Mouse (Mus musculus) myocyte (in vitro differentiated cells): ENCODE measurements around the gene 4930455H04Rik.

ENCODE experiments used
- CEBPB ChIP-seq: IDR thresholded peaks from 2 replicates; pipeline ENCODE4 v1.6.1; 2011; ENCODE audit warnings: mild to moderate bottlenecking, moderate library complexity; ENCODE audit not compliant: poor library complexity, insufficient read depth, severe bottlenecking
- E2F4 ChIP-seq: IDR thresholded peaks from one replicate; pipeline ENCODE4 v1.6.1; 2011; ENCODE audit warnings: mild to moderate bottlenecking, control low read depth, moderate library complexity; ENCODE audit not compliant: insufficient read depth
- MAX ChIP-seq: IDR thresholded peaks from one replicate; pipeline ENCODE4 v1.6.1; 2011; ENCODE audit warnings: low read depth, mild to moderate bottlenecking, control low read depth
- MYOG ChIP-seq, 3 experiments: IDR thresholded peaks; one replicate each; pipeline ENCODE4 v1.6.1; 2011; ENCODE audit warnings: control low read depth in 2 of 3, low read depth in 2 of 3, mild to moderate bottlenecking in 2 of 3; ENCODE audit not compliant: insufficient read length in 2 of 3, control insufficient read depth in 1 of 3, insufficient read depth in 1 of 3
- POLR2A ChIP-seq: IDR thresholded peaks from one replicate; pipeline ENCODE4 v1.6.1; 2011; ENCODE audit warnings: low read depth, mild to moderate bottlenecking, control low read depth, moderate library complexity; ENCODE audit not compliant: insufficient read length
- POLR2AphosphoS2 ChIP-seq: IDR thresholded peaks from one replicate; pipeline ENCODE4 v1.6.1; 2011; ENCODE audit warnings: low read depth, control low read depth; ENCODE audit not compliant: insufficient read length
- REST ChIP-seq: IDR thresholded peaks from one replicate; pipeline ENCODE4 v1.6.1; 2011; ENCODE audit warnings: mild to moderate bottlenecking, control low read depth, moderate library complexity; ENCODE audit not compliant: insufficient read depth, insufficient read length
- TCF12 ChIP-seq: IDR thresholded peaks from one replicate; pipeline ENCODE4 v1.6.1; 2011; ENCODE audit warnings: mild to moderate bottlenecking, control low read depth; ENCODE audit not compliant: poor library complexity, insufficient read depth, severe bottlenecking
- USF1 ChIP-seq: IDR thresholded peaks from one replicate; pipeline ENCODE4 v1.6.1; 2011; ENCODE audit warnings: low read depth, mild to moderate bottlenecking, control low read depth, moderate library complexity

- TF ChIP-seq POLR2A (no peak), E2F4 (no peak), REST (no peak), USF1 (no peak), POLR2AphosphoS2 (no peak), MAX (no peak), MYOG (IDR thresholded peaks at IDR 0.05; ENCODE audit: control insufficient read depth in 1 of 3, insufficient read depth in 1 of 3, insufficient read length in 2 of 3, low read depth in 2 of 3) (no peak), CEBPB (no peak), TCF12 (no peak)
These were observed 27.1 kb upstream of the 4930455H04Rik start for GRCm38 (mm10) chr3:116940804-116941558.
